In genomic region chr5:92499378-92499777, GRCm38 (mm10) we compare ENCODE assay signal across 8 mouse cellular contexts. TPM values are rescaled to one million over a fixed set of nuclear protein-coding genes. Genes with fewer than 3 reads are reported as not detected.
DNase-seq lines count a peak whose midpoint lies in the region; ATAC-seq and TF ChIP-seq lines count a peak whose summit lies in the region.

No protein-coding gene starts in this region.

- WGBS in spleen, adult 2 months: 12% methylated on average over 3 of the region's 3 CpGs

- H3K4me3 ChIP-seq in spleen, adult 2 months (ENCODE audit: extremely low read depth, insufficient read depth, insufficient read length): no peak overlapping the region

- TF ChIP-seq POLR2A in spleen, adult 2 months (IDR thresholded peaks at IDR 0.05; ENCODE audit: low read depth, low read length): no peak

- peaks cover 9% of the 10 kb centered on the region; the same call in 1 of the 2 replicates for H3K4me1 ChIP-seq in spleen, adult 2 months (ENCODE audit: control insufficient read depth, insufficient read depth, insufficient read length)

- peak; percentile 91 for DNase-seq in heart, adult 11 months
- no peak for DNase-seq in heart, postnatal 4 days
- DNase-seq in spleen, adult 2 months (ENCODE audit: low read depth in 1 of 2, low spot score in 2 of 2): no peak
- DNase-seq in spleen, adult 18-20 months: no peak
- DNase-seq in thymus, postnatal 4 days: peak; percentile 50
- no peak for DNase-seq in adrenal gland, postnatal 10 days
- no peak for DNase-seq in cerebellum, adult 18-20 months

- TF ChIP-seq CTCF in spleen, adult 2 months (IDR thresholded peaks at IDR 0.05; ENCODE audit: extremely low read depth, insufficient read depth, insufficient read length, insufficient replicate concordance): no peak

- no peaks in the 10 kb centered on the region; the same call in 1 of the 2 replicates for H3K36me3 ChIP-seq in spleen, adult 2 months (ENCODE audit: control insufficient read depth, insufficient read depth, low read length)

- H3K27me3 ChIP-seq in spleen, adult 2 months (ENCODE audit: control insufficient read depth, insufficient read depth, low read length): no peaks in the 10 kb centered on the region

- peak overlapping the region; percentile 57 for H3K27ac ChIP-seq in spleen, adult 2 months (ENCODE audit: insufficient read depth, low read length)

- ATAC-seq in inflammation-experienced regulatory T-cells, adult 6 months: peak; percentile 85

RNA-seq across cellular contexts. Expression of gene Scarb2, which starts 7.3 kb away (rescaled TPM):
- 10 to 100 TPM; 83.8 to 88.7 TPM for total RNA-seq in heart, postnatal 4 days (2021)
- 15.4 and 16.0 TPM in 2 replicates for polyA plus RNA-seq in spleen, adult 2 months (2012; rRNA removed)
- polyA plus RNA-seq in inflammation-experienced regulatory T-cells, adult 6 months (2017; shearing (Covaris generic)): 1 to 10 TPM; 8.3 to 9.2 (median 8.5) TPM
- 10 to 100 TPM; 79.6 to 80.6 TPM for total RNA-seq in adrenal gland, postnatal 10 days (2021)

RNA-seq across cellular contexts. Expression of gene Fam47e, which starts 55.5 kb away (rescaled TPM):
- not detected for total RNA-seq in heart, postnatal 4 days (2021)
- 0.12 and 0.19 TPM in 2 replicates for polyA plus RNA-seq in spleen, adult 2 months (2012; rRNA removed)
- not detected for polyA plus RNA-seq in inflammation-experienced regulatory T-cells, adult 6 months (2017; shearing (Covaris generic))
- total RNA-seq in adrenal gland, postnatal 10 days (2021): not detected

Comparison
In these comparisons a context has a peak if more than half of its experiments do, and no peak if none do; other contexts are left out.
1. DNase-seq: peak in heart, adult 11 months (single experiment) and thymus, postnatal 4 days (single experiment); none in heart, postnatal 4 days (single experiment), spleen, adult 2 months (0 of 2), spleen, adult 18-20 months (0 of 2), adrenal gland, postnatal 10 days (single experiment) and cerebellum, adult 18-20 months (0 of 2).